Mouse (Mus musculus): Measurements from ENCODE around the gene Swap70.

The Swap70 gene

GRCm38 (mm10) chr7:110237837-110238451 lies 16.4 kb downstream of the Swap70 start:
- DNase-seq (ENCODE audit: low spot score in 2 of 2): no peak

- DNase-seq (ENCODE audit: low spot score in 2 of 2): no peak
These were observed 18.1 kb downstream of the Swap70 start for GRCm38 (mm10) chr7:110239590-110239989.

GRCm38 (mm10) chr7:110241472-110242289 lies 20.2 kb downstream of the Swap70 start:
- no peak for DNase-seq (ENCODE audit: low spot score in 2 of 2)

DNA sequence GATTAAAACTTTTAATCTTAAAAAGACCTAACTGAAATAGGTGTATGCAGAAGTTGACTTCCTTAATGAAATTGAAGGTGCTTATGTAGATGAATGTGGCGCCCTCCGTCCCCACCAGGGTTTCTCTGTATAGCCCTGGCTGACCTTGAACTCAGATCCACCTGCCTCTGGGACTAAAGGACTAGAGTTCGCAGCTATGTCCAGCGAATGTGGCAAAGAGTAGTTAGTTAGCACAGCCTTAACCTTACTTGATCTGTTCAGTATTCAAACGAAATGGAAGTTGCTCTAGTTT lies 20.7 kb downstream of the Swap70 start:
- DNase-seq (ENCODE audit: low spot score in 2 of 2): no peak

DNA sequence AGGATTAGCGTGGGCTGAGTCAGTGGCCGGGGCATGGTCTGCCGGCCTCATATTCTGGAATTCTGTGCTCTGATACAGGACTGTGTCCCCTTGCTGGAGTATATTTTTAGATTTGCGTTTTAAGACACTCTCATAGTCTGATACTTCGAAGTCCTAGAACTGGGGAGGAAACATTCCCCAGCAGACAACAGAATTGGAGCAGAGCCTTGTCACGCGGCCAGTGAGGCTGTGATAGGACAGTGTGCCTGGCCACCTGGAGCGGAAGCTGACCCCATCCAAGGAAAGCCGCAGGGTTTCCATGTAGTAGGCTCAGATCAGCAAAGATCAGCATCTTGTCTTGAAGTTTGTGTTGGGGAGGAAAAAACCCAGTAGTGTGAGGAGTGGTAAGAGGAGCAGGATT lies 23.6 kb downstream of the Swap70 start:
- no peak for DNase-seq (ENCODE audit: low spot score in 2 of 2)

DNA sequence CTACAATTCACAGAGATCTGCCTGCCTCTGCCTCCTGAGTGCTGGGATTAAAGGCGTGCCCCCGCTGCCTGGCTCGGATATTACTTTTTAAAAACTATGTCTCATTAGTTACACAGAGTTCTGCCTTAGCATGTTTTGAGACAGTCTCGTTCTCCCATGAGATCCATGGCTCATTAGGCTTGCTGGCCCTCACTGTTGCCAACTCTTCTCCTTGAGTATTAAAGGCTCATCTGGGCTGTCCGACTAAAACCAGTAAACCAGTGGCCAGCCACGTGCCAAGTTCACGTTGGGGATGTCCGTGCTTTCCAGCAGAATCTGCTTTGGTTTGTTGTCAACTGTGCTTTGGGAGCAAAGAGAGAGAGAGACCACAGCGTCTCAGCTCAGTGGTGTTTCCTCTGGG lies 25.0 kb downstream of the Swap70 start:
- DNase-seq (ENCODE audit: low spot score in 2 of 2): no peak

DNA sequence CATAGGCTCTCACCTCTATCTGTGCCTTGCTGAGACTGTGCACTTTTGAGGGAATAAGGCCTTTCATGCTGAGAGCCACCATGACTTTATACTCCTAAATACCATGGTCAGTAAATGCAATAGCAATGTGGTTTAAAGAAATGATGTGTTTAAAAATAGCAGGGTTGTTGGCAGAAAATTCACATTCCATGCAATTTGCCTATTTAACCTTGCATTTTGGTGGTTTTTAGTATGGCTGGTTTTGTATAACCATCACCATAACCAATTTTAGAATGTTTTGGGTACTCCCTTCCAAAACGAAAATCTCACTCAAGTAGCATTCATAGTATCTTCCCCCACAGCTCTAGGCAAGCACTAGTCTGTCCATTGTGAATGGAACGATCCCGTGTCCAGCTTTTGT lies 26.3 kb downstream of the Swap70 start:
- no peak for DNase-seq (ENCODE audit: low spot score in 2 of 2)

DNA sequence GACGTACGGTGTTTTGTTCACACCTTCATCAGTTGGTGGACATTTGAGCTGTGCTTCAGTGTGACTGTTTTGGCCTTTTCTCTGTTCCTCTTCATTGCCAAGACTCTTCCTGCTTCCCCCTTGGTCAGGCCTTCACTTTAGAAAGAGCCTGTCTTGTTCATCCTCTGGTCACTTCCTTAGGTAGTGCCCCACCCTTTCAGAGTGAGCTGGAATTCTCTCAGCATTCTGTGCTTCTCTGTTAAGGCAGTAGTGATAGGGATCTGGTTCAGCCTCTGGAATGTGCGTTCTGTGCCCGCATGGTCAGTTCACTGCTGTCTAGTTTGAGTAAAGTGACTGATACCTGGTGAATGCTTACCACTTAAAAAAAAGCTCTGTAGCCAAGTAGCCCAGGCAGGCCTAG lies 27.2 kb downstream of the Swap70 start:
- no peak for DNase-seq (ENCODE audit: low spot score in 2 of 2)

GRCm38 (mm10) chr7:110253861-110254260 lies 32.4 kb downstream of the Swap70 start:
- no peak for DNase-seq (ENCODE audit: low spot score in 2 of 2)

DNA sequence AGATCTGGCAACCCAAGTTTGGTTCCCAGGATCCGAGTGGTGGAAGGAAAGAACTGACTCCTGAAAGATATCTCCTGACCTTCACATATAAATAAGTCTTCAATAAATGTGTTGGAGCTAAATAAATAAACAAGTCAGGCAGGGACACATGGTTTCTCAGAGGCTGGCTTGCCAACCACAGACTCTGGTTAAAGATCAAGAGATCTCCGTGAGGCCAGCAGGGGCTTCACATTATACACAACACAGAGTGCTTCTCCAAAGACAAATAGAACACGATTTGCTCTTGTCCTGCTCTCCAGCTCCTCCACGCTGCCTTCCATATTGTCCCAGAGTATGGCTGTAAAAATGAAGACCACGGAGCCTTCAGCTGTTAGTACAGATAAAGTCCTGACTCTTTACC lies 32.9 kb downstream of the Swap70 start:
- DNase-seq (ENCODE audit: low spot score in 2 of 2): no peak

GRCm38 (mm10) chr7:110257059-110257458 lies 35.5 kb downstream of the Swap70 start:
- DNase-seq (ENCODE audit: low spot score in 2 of 2): no peak

DNA sequence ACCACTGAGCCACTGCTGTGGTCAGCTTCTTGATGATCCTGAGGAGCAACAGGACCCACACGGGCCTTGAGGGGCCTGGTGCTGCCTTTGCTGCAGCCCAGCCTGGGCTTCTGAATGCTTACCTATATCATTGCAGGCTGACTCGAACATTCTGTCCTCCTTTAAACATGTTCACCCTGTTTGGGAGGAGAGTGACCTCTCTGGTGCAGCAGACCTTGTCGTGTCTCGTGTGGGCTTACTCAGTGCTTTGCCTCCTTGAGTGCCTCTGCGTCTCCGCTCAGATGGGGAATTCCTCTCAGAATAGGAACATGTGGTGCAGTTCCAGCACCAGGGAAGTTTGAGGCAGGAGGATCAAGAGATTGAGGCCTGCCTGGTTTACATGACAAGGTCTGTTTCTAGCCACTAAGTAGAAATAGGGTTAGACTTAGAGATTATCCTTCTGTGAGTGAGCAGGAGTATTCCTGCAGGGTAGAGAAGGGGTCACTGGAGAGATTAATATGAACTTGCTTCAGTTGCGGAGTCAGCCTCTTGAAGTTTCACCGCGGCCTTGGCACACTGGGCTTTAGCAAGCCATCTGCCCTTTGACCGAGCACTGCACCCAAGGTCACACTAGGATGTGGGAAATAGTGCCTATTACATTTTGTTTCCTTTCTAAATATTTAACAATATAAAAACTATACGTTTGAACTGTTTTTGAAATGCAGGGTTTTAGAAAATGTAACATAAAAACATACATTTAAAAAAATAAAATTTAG lies 36.9 kb downstream of the Swap70 start:
- DNase-seq (ENCODE audit: low spot score in 2 of 2): no peak

DNA sequence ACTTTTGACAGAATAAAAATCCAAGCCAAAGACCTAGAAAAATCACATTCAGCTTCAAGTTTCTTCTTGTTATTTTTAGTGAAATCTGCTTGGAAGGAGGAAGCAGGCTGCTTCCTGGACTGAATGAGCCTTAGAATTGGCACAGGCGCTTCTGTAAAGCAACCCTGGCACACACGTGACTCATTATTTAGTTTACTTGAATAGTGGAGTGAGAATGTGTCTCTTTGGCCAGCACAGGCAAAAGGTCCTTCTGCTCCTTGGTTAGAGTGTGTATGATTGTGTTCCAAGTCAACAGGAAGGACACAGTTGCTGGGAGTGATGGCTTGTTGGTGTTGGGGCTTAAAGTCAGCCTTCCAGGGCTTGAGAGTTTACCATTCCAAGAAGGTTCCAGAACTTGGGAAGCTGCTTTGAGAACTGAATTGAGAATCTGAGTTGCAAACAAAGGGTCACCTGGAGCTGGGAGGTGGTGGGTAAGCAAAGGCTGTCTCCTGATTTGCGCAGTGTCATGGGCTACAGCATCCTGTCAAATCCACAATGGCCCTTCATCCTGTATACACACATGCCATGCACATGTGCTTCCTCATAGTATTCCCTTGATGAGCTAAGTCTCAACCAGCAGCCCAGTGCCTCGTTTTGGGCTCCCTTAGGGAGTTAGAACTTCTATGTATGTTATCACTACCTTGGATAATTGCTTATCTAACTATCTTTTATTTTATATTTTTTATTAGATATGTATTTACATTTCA lies 38.6 kb downstream of the Swap70 start:
- DNase-seq (ENCODE audit: low spot score in 2 of 2): no peak

GRCm38 (mm10) chr7:110261807-110262206 lies 40.3 kb downstream of the Swap70 start:
- DNase-seq (ENCODE audit: low spot score in 2 of 2): no peak

DNA sequence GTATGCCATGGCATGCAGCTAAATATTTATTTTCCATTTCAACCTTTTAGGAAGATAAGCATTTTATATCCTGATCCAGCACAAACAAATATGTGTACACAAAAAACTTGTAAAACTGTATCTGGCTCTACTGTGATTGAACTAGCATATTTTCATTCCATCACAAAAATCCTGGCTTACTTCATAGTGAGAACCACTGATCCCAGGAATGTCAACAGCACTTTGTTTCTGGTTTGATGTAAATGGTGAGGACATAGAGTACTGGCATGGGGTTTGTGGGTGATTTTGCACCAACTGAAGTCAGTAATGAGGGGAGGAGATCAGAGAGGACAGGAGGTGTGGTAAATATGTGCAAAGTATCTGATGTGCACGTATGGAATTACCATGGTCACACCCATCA lies 41.1 kb downstream of the Swap70 start:
- DNase-seq (ENCODE audit: low spot score in 2 of 2): no peak

DNA sequence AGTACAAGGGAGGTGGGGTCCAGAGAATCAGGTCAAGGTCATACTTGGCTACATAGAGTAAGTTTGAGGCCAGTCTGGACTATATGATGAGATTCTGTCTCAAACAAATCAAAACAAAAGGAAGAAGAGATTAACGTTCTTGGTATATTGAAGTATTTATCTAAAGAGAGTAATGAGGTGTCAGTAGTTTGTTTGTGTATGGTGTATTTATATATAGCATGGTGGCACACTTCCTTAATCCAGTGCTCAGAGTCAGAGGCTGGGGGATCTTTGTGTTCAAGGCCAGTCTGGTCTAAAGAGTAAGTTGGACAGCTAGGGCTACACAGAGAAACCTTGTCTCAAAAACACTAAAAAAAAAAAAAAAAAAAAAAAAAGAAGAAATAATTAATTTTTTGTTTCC lies 42.0 kb downstream of the Swap70 start:
- DNase-seq (ENCODE audit: low spot score in 2 of 2): no peak

GRCm38 (mm10) chr7:110265796-110266195 lies 44.3 kb downstream of the Swap70 start:
- DNase-seq (ENCODE audit: low spot score in 2 of 2): peak in 1 of 2 experiments; percentile 75

DNA sequence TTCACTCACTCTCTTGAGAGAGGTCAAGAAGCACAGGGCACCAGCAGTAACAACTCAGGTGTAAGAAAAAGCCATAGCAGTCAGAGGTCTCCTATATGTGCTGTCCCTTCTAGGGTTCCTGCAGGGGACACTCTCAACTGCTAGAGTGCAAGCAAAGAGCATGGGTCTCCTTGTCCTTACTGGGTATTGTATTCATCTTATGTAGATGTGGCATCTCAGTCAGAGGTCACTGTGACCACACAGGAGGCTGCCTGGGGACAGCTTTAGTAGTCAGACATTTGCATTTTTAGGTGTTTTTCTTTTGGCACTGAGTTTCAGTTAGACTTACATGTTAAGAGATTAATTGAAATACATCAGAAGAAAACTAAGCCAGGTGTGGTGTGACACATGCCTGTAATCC lies 45.5 kb downstream of the Swap70 start:
- DNase-seq (ENCODE audit: low spot score in 2 of 2): no peak

- no peak for DNase-seq (ENCODE audit: low spot score in 2 of 2)
These were observed 46.5 kb downstream of the Swap70 start for GRCm38 (mm10) chr7:110267994-110268393.

- no peak for DNase-seq (ENCODE audit: low spot score in 2 of 2)
These were observed 47.0 kb downstream of the Swap70 start for GRCm38 (mm10) chr7:110268511-110268910.

DNA sequence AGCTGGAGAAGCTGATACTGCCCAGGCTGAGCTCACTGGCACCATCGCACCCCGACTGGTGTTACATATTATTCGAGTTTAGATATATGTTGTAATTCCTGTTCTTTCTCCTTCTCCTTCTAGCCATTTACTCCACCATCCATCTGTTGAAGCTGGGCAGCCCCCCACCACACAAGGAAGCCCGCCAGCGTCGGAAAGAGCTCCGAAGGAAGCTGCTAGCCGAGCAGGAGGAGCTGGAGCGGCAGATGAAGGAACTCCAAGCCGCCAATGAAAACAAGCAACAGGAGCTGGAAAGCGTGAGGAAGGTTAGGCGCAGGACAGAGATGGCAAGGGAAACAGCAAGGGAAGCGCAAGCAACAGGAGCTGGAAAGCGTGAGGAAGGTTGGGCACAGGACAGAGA lies 48.3 kb downstream of the Swap70 start:
- no peak for DNase-seq (ENCODE audit: low spot score in 2 of 2)

DNA sequence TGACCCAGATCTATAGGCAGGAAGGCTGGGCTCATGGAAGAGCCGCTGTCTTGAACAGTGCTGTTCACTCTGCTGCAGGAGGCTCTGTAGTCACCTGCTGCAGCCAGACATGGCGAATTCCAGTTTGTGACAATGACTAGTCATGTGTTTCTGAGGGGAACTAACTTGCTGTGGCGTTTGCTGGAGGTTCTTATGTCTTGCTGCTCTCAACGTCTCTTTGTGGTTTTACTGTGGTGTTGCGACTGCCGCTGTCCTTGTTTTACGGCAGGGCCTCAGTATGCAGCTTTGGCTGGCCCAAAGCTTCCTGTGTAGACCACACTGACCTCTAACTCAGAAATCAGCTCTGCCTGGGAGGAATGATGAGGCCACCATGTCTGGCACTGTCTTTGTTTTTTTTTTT lies 48.9 kb downstream of the Swap70 start:
- DNase-seq (ENCODE audit: low spot score in 2 of 2): no peak
